Mouse (Mus musculus) ES-Bruce4 (cell line): Measurements from ENCODE around the gene Ubxn1. TPM values are rescaled to one million over a fixed set of nuclear protein-coding genes. Genes with fewer than 3 reads are reported as not detected.
"Not testable (repeated sequence)": the region's sequence is repeated elsewhere in the genome, so short reads cannot be mapped to it uniquely, and the experiment has no call there.

Source experiments
- H3K27ac ChIP-seq: 2 replicates; pipeline ENCODE4 v1.5.1; 2012; ENCODE audit warnings: low read length, inconsistent platforms; ENCODE audit not compliant: insufficient read depth
- H3K27me3 ChIP-seq: 2 replicates; pipeline ENCODE4 v1.6.1; 2012; ENCODE audit warnings: mild to moderate bottlenecking, low read length, inconsistent platforms; ENCODE audit not compliant: control insufficient read depth, poor library complexity, insufficient read depth, severe bottlenecking
- H3K36me3 ChIP-seq: 2 replicates; pipeline ENCODE4 v1.6.1; 2012; ENCODE audit warnings: inconsistent platforms, mild to moderate bottlenecking, low read length, moderate library complexity; ENCODE audit not compliant: control insufficient read depth, poor library complexity, insufficient read depth, severe bottlenecking
- H3K4me1 ChIP-seq: one replicate; pipeline ENCODE4 v1.8.1; 2011; ENCODE audit warnings: low read length; ENCODE audit not compliant: control insufficient read depth, insufficient read depth
- H3K4me3 ChIP-seq: 2 replicates; pipeline ENCODE4 v1.5.1; 2011; ENCODE audit warnings: low read depth, mild to moderate bottlenecking, low read length
- H3K9ac ChIP-seq: 2 replicates; pipeline ENCODE4 v1.6.1; 2012; ENCODE audit warnings: low read depth, mild to moderate bottlenecking, inconsistent platforms; ENCODE audit not compliant: poor library complexity, severe bottlenecking
- H3K9me3 ChIP-seq: replicated peaks from 2 replicates; pipeline ENCODE4 v1.6.1; 2012; ENCODE audit warnings: mild to moderate bottlenecking, low read length, inconsistent platforms; ENCODE audit not compliant: control insufficient read depth, poor library complexity, insufficient read depth, severe bottlenecking
- CTCF ChIP-seq: IDR thresholded peaks from one replicate; pipeline ENCODE4 v1.8.1; 2011; ENCODE audit warnings: low read depth, low read length
- EP300 ChIP-seq: IDR thresholded peaks from 2 replicates; pipeline ENCODE4 v1.6.1; 2011; ENCODE audit warnings: low read depth, low read length; ENCODE audit not compliant: insufficient read depth
- POLR2A ChIP-seq: IDR thresholded peaks from one replicate; pipeline ENCODE4 v1.8.1; 2011; ENCODE audit warnings: low read length; ENCODE audit not compliant: insufficient read depth
- polyA plus RNA-seq: library from polyadenylated mRNA; stranded (reverse); fragments of >200 nt; gene quantifications from 2 replicates; pipeline ENCODE4 v1.2.4, GENCODE M21; 2011; ENCODE audit warnings: low read depth; ENCODE audit not compliant: missing spikeins, insufficient read depth, insufficient read length

The Ubxn1 gene
- polyA plus RNA-seq, 1 experiment = 201 TPM

DNA sequence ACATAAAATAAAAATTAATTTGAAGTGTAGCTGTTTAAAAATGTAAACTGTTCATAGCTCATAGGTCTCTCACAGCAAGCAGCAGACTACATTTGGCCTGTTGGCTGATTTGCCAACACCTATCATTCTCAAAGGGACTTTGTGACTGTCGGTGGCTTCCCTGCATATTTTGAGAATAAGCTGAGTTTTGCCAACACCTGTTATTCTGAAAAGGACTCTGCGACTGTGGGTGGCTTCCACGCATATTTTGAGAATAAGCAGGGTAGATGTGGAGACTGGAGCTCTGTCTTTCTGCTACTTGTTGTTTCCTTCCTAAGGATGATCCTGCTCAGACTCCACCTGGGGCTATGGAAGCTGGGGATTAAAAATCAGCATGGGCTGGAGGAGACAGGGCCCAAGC lies 18.2 kb upstream of the Ubxn1 start:
- H3K27ac ChIP-seq = no peak overlapping the region
- no peaks in the 10 kb centered on the region for H3K9me3 ChIP-seq
- H3K27me3 ChIP-seq = no peaks in the 10 kb centered on the region

DNA sequence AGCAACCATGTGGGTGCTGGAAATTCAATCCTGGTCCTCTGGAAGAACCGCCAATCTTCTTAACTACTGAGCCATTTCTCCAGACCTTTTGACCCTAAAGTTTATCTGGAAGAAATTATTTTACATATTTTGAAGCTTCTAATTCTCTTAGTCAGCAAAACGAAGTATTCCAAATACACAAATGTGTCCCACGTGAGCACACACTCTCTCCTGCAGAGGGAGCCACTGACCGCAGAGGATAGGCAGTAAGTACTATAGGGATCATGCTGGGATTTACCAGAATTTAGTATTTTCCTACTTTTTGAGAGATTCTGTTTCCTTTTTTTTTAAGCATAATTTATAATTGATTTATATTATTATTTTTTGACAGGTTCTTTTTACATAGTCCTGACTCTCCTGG lies 13.6 kb upstream of the Ubxn1 start:
- Histone ChIP-seq H3K9me3 (no peaks in the 10 kb centered on the region), H3K27ac (no peak overlapping the region), H3K27me3 (no peaks in the 10 kb centered on the region), H3K4me3 (no peak overlapping the region), H3K9ac (no peak overlapping the region), H3K4me1 (no peaks in the 10 kb centered on the region), H3K36me3 (no peaks in the 10 kb centered on the region)
- TF ChIP-seq EP300 (no peak), CTCF (peak; percentile 82), POLR2A (no peak)

More for the DNA sequence above, 18.2 kb upstream of the Ubxn1 start:
- H3K36me3 ChIP-seq = no peaks in the 10 kb centered on the region
- no peak overlapping the region for H3K4me3 ChIP-seq
- no peak overlapping the region for H3K9ac ChIP-seq
- TF ChIP-seq EP300 (no peak), POLR2A (no peak), CTCF (no peak)
- H3K4me1 ChIP-seq = no peaks in the 10 kb centered on the region

DNA sequence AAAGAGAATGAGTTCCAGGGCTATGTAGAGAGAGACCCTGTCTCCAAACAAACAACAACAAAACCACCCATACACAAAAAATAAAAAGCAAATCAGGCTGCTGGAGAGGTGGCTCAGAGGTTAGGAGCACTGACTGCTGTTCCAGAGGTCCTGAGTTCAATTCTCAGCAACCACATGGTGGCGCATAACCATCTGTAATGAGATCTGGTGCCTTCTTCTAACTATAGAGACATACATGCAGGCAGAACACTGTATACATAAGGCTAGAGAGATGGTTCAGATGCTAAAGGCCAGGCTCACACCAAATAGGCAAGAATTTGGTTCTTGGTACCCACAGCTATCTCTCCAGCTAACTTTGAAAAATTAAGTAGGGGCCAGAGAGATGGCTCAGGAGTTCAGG lies 12.3 kb upstream of the Ubxn1 start:
- Histone ChIP-seq H3K36me3 (no peaks in the 10 kb centered on the region), H3K4me1 (no peaks in the 10 kb centered on the region), H3K9me3 (no peaks in the 10 kb centered on the region), H3K9ac (no peak overlapping the region), H3K4me3 (no peak overlapping the region), H3K27me3 (no peaks in the 10 kb centered on the region), H3K27ac (no peak overlapping the region)
- TF ChIP-seq EP300 = no peak
- peak; percentile 37 for TF ChIP-seq CTCF

DNA sequence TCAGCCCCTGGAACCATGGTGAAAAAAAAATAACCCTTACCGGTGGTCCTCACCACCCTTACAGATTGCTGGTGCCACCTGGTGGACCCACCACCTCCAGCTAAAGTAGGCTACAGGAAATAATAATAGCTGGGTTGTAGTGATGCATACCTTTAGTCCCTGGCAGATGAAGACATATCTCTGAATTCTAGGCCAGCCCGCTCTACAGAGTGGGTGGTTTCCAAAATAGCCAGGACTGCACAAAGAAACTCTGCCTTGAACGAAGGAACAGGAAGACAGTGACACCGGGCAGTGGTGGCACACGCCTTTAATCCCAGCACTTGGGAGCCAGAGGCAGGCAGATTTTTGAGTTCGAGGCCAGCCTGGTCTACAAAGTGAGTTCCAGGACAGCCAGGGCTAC lies 7.0 kb upstream of the Ubxn1 start:
- H3K36me3 ChIP-seq = no peaks in the 10 kb centered on the region
- H3K9ac ChIP-seq = no peak overlapping the region
- H3K27me3 ChIP-seq = no peaks in the 10 kb centered on the region
- H3K27ac ChIP-seq = no peak overlapping the region
- no peak overlapping the region for H3K4me3 ChIP-seq
- H3K9me3 ChIP-seq = no peaks in the 10 kb centered on the region
- H3K4me1 ChIP-seq = no peaks in the 10 kb centered on the region
- TF ChIP-seq EP300 = no peak
- no peak for TF ChIP-seq POLR2A
- TF ChIP-seq CTCF = no peak

DNA sequence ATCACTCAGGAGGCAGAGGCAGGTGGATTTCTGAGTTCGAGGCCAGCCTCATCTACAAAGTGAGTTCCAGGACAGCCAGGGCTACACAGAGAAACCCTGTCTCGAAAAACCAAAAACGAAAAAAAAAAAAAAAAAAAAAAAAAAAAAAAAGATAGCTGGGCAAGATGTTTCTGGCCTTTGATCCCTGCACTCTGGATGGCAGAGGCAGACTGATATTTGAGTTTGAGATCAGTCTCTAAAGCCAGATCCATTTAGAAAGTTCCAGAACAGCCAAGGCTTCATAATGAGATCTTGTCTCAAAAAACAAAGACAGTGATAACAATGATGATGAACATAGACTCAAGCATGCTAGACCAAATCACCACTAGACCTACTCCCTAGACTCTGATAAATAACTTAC lies 915 bp upstream of the Ubxn1 start:
- H3K4me1 ChIP-seq, H3K27me3 ChIP-seq, H3K27ac ChIP-seq, H3K4me3 ChIP-seq, H3K9me3 ChIP-seq: not testable (repeated sequence)
- H3K9ac ChIP-seq = peak overlapping the region; percentile 78
- peaks cover 25% of the 10 kb centered on the region for H3K36me3 ChIP-seq

DNA sequence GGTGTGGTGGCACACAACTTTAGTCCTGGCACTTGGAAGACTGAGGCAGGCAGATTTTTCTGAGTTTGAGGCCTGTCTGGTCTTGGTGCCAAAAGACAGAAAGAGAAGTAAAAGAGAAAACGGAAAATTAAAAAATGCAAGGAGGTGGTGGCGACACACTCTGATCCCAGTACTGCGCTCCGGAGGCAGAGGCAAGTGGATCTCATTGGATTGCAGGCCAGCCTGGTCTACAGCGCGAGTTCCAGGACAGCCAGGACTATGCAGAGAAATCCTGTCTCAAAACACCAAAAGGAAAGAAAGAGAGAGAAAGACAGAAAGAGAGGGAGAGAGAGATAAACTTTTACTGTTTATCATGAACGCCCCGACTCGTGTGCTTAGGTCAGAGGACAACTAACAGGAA lies 458 bp upstream of the Ubxn1 start:
- H3K4me3 ChIP-seq = peak overlapping the region; percentile 74
- peak overlapping the region; percentile 78 for H3K9ac ChIP-seq
- TF ChIP-seq POLR2A = no peak
- no peak for TF ChIP-seq CTCF
- no peak for TF ChIP-seq EP300
- H3K27me3 ChIP-seq = no peaks in the 10 kb centered on the region
- no peaks in the 10 kb centered on the region for H3K9me3 ChIP-seq
- H3K27ac ChIP-seq = peak overlapping the region; percentile 86
- peaks cover 27% of the 10 kb centered on the region for H3K36me3 ChIP-seq
- no peaks in the 10 kb centered on the region for H3K4me1 ChIP-seq
